Mouse (Mus musculus): ENCODE results near the gene Ghr. TPM values are rescaled to one million over a fixed set of nuclear protein-coding genes. Genes with fewer than 3 reads are reported as not detected.

Ghr gene
- total and polyA plus RNA-seq, 2 experiments: 141 to 423 TPM

- H3K36me3 ChIP-seq (ENCODE audit: control insufficient read depth, insufficient read depth, low read length): peaks cover 7% of the 10 kb centered on the region
- H3K9ac ChIP-seq (ENCODE audit: low read depth, low read length): no peak overlapping the region
- no peaks in the 10 kb centered on the region for H3K4me1 ChIP-seq (ENCODE audit: control insufficient read depth, insufficient read depth, low read length)
- H3K79me2 ChIP-seq (ENCODE audit: control insufficient read depth, insufficient read depth, low read length): no peaks in the 10 kb centered on the region
- DNase-seq (ENCODE audit: extremely low read depth, low read depth, low spot score): no peak
- TF ChIP-seq POLR2A (IDR thresholded peaks at IDR 0.05; ENCODE audit: extremely low read depth, insufficient read depth, low read length) (no peak), CTCF (IDR thresholded peaks at IDR 0.05; ENCODE audit: low read depth, low read length) (no peak)
- H3K4me3 ChIP-seq (ENCODE audit: insufficient read depth, low read depth, low read length): no peak overlapping the region
- no peaks in the 10 kb centered on the region for H3K27me3 ChIP-seq (ENCODE audit: control insufficient read depth, insufficient read depth, low read length)
- H3K27ac ChIP-seq (replicated peaks; ENCODE audit: insufficient read depth, low read depth, low read length): no peak overlapping the region
- WGBS: 89% methylated on average over 8 of the region's 8 CpGs
Observed at GRCm38 (mm10) chr15:3297615-3298014, 285.7 kb downstream of the Ghr start.

- Histone ChIP-seq H3K36me3 (ENCODE audit: control insufficient read depth, insufficient read depth, low read length) (peaks cover 14% of the 10 kb centered on the region), H3K9ac (ENCODE audit: low read depth, low read length) (no peak overlapping the region), H3K4me3 (ENCODE audit: insufficient read depth, low read depth, low read length) (no peak overlapping the region), H3K4me1 (ENCODE audit: control insufficient read depth, insufficient read depth, low read length) (no peaks in the 10 kb centered on the region), H3K27me3 (ENCODE audit: control insufficient read depth, insufficient read depth, low read length) (no peaks in the 10 kb centered on the region), H3K27ac (replicated peaks; ENCODE audit: insufficient read depth, low read depth, low read length) (no peak overlapping the region), H3K79me2 (ENCODE audit: control insufficient read depth, insufficient read depth, low read length) (no peaks in the 10 kb centered on the region)
- WGBS: 95% methylated on average over 1 of the region's 1 CpGs
- no peak for DNase-seq (ENCODE audit: extremely low read depth, low read depth, low spot score)
- no peak for TF ChIP-seq POLR2A (IDR thresholded peaks at IDR 0.05; ENCODE audit: extremely low read depth, insufficient read depth, low read length)
- no peak for TF ChIP-seq CTCF (IDR thresholded peaks at IDR 0.05; ENCODE audit: low read depth, low read length)
Observed at GRCm38 (mm10) chr15:3295986-3296385, 287.3 kb downstream of the Ghr start.

- WGBS: 72% methylated on average over 1 of the region's 1 CpGs
- Histone ChIP-seq H3K36me3 (ENCODE audit: control insufficient read depth, insufficient read depth, low read length) (peaks cover 12% of the 10 kb centered on the region), H3K4me3 (ENCODE audit: insufficient read depth, low read depth, low read length) (no peak overlapping the region), H3K27me3 (ENCODE audit: control insufficient read depth, insufficient read depth, low read length) (no peaks in the 10 kb centered on the region), H3K9ac (ENCODE audit: low read depth, low read length) (no peak overlapping the region), H3K27ac (replicated peaks; ENCODE audit: insufficient read depth, low read depth, low read length) (no peak overlapping the region), H3K4me1 (ENCODE audit: control insufficient read depth, insufficient read depth, low read length) (no peaks in the 10 kb centered on the region), H3K79me2 (ENCODE audit: control insufficient read depth, insufficient read depth, low read length) (no peaks in the 10 kb centered on the region)
- DNase-seq (ENCODE audit: extremely low read depth, low read depth, low spot score): no peak
- TF ChIP-seq POLR2A (IDR thresholded peaks at IDR 0.05; ENCODE audit: extremely low read depth, insufficient read depth, low read length): no peak
- no peak for TF ChIP-seq CTCF (IDR thresholded peaks at IDR 0.05; ENCODE audit: low read depth, low read length)
Observed at GRCm38 (mm10) chr15:3293477-3293876, 289.8 kb downstream of the Ghr start.

GRCm38 (mm10) chr15:3290435-3290834, 292.9 kb downstream of the Ghr start:
- peaks cover 11% of the 10 kb centered on the region; the same call in 1 of the 2 replicates for H3K36me3 ChIP-seq (ENCODE audit: control insufficient read depth, insufficient read depth, low read length)
- H3K27ac ChIP-seq (replicated peaks; ENCODE audit: insufficient read depth, low read depth, low read length): no peak overlapping the region
- H3K4me1 ChIP-seq (ENCODE audit: control insufficient read depth, insufficient read depth, low read length): no peaks in the 10 kb centered on the region
- TF ChIP-seq POLR2A (IDR thresholded peaks at IDR 0.05; ENCODE audit: extremely low read depth, insufficient read depth, low read length) (no peak), CTCF (IDR thresholded peaks at IDR 0.05; ENCODE audit: low read depth, low read length) (no peak)
- H3K27me3 ChIP-seq (ENCODE audit: control insufficient read depth, insufficient read depth, low read length): no peaks in the 10 kb centered on the region
- no peak overlapping the region for H3K4me3 ChIP-seq (ENCODE audit: insufficient read depth, low read depth, low read length)
- DNase-seq (ENCODE audit: extremely low read depth, low read depth, low spot score): no peak
- WGBS: 89% methylated on average over 3 of the region's 3 CpGs
- no peaks in the 10 kb centered on the region for H3K79me2 ChIP-seq (ENCODE audit: control insufficient read depth, insufficient read depth, low read length)
- H3K9ac ChIP-seq (ENCODE audit: low read depth, low read length): no peak overlapping the region

GRCm38 (mm10) chr15:3286032-3286431, 297.3 kb downstream of the Ghr start:
- no peak for TF ChIP-seq CTCF (IDR thresholded peaks at IDR 0.05; ENCODE audit: low read depth, low read length)
- TF ChIP-seq POLR2A (IDR thresholded peaks at IDR 0.05; ENCODE audit: extremely low read depth, insufficient read depth, low read length): no peak
- Histone ChIP-seq H3K9ac (ENCODE audit: low read depth, low read length) (no peak overlapping the region), H3K36me3 (ENCODE audit: control insufficient read depth, insufficient read depth, low read length) (peaks cover 10% of the 10 kb centered on the region; the same call in 1 of the 2 replicates), H3K4me3 (ENCODE audit: insufficient read depth, low read depth, low read length) (no peak overlapping the region), H3K4me1 (ENCODE audit: control insufficient read depth, insufficient read depth, low read length) (no peaks in the 10 kb centered on the region; the same call in 1 of the 2 replicates), H3K27me3 (ENCODE audit: control insufficient read depth, insufficient read depth, low read length) (no peaks in the 10 kb centered on the region), H3K27ac (replicated peaks; ENCODE audit: insufficient read depth, low read depth, low read length) (no peak overlapping the region), H3K79me2 (ENCODE audit: control insufficient read depth, insufficient read depth, low read length) (no peaks in the 10 kb centered on the region)
- no peak for DNase-seq (ENCODE audit: extremely low read depth, low read depth, low spot score)

GRCm38 (mm10) chr15:3281737-3282136, 301.6 kb downstream of the Ghr start:
- TF ChIP-seq CTCF (IDR thresholded peaks at IDR 0.05; ENCODE audit: low read depth, low read length): no peak
- TF ChIP-seq POLR2A (IDR thresholded peaks at IDR 0.05; ENCODE audit: extremely low read depth, insufficient read depth, low read length): no peak
- WGBS: 26% methylated on average over 1 of the region's 1 CpGs
- H3K79me2 ChIP-seq (ENCODE audit: control insufficient read depth, insufficient read depth, low read length): no peaks in the 10 kb centered on the region

More at GRCm38 (mm10) chr15:3281737-3282136, 301.6 kb downstream of the Ghr start:
- Histone ChIP-seq H3K9ac (ENCODE audit: low read depth, low read length) (no peak overlapping the region), H3K4me3 (ENCODE audit: insufficient read depth, low read depth, low read length) (no peak overlapping the region), H3K36me3 (ENCODE audit: control insufficient read depth, insufficient read depth, low read length) (peaks cover 39% of the 10 kb centered on the region), H3K4me1 (ENCODE audit: control insufficient read depth, insufficient read depth, low read length) (peaks cover 5% of the 10 kb centered on the region), H3K27ac (replicated peaks; ENCODE audit: insufficient read depth, low read depth, low read length) (no peak overlapping the region), H3K27me3 (ENCODE audit: control insufficient read depth, insufficient read depth, low read length) (no peaks in the 10 kb centered on the region)
- DNase-seq (ENCODE audit: extremely low read depth, low read depth, low spot score): peak; percentile 85
